Mouse (Mus musculus): ENCODE measurements around the gene Aanat. TPM values are rescaled to one million over a fixed set of nuclear protein-coding genes. Genes with fewer than 3 reads are reported as not detected.

Gene Aanat
- total and polyA plus RNA-seq, 3 experiments: not detected

DNA sequence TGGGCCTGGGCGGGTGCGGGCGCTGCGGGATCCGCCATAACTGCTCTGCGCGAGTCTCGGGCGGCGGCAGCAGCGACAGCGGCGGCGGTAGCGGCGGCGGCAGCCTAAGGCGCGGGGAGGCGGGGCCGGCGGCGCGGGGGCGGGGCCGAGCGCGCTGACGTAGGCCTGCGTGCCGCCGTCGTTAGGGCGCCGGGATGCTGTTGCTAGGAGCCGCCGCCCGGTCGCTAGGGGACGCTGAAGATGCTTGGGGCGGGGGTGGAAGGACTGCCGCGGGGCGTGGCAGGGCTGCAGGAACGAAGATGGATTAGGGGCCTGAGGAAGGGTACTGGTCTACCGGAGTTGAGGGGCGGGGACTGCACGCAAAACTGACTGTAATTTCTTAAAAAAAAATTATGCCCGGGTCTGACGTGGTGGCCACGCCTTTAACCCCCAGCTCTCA is 4.8 kb upstream of the Aanat start, which contains the start of gene Ube2o:
Ube2o (minus strand) TSS at position 72 of the 439 bp plus-strand sequence.
- peak within 1 kb of the TSS; percentile 66 to 81 for H3K4me3 ChIP-seq (ENCODE audit: control insufficient read depth in 1 of 2, insufficient read depth in 1 of 2, low read depth in 2 of 2, low read length in 2 of 2)
- peaks cover 32% of the 10 kb centered on the region for H3K79me2 ChIP-seq (ENCODE audit: control insufficient read depth, insufficient read depth, low read length, poor library complexity)
- H3K9ac ChIP-seq (ENCODE audit: control insufficient read depth, low read depth, low read length, poor library complexity, severe bottlenecking): peak within 1 kb of the TSS; percentile 71
- no peaks in the 10 kb centered on the region for H3K27me3 ChIP-seq (ENCODE audit: control insufficient read depth in 1 of 2, insufficient read depth in 2 of 2, low read length in 2 of 2)
- H3K36me3 ChIP-seq (ENCODE audit: control insufficient read depth in 1 of 2, insufficient read depth in 2 of 2, low read length in 2 of 2): peaks cover 0 to 5% of the 10 kb centered on the region in 2 experiments; a peak in 2 of 4 replicates
- peak within 1 kb of the TSS; percentile 18; the same call in 1 of the 2 replicates for H3K27ac ChIP-seq (ENCODE audit: control insufficient read depth, low read depth, low read length)
- H3K4me1 ChIP-seq (ENCODE audit: control insufficient read depth in 1 of 2, insufficient read depth in 2 of 2, low read length in 2 of 2): peaks cover 0 to 20% of the 10 kb centered on the region in 2 experiments; a peak in 2 of 4 replicates
- DNase-seq (ENCODE audit: low read depth, low spot score): peak; percentile 94
- H3K9me3 ChIP-seq (replicated peaks; ENCODE audit: insufficient read depth, low read length): no peaks in the 10 kb centered on the region
- no peak for TF ChIP-seq KAT2A (conservative IDR thresholded peaks at IDR 0.05; ENCODE audit: low read depth, low read length)
- TF ChIP-seq MAZ (IDR thresholded peaks at IDR 0.05; ENCODE audit: low read depth, low read length): peak; percentile 57; the same call in 1 of the 2 replicates
- no peak for TF ChIP-seq USF1 (IDR thresholded peaks at IDR 0.05; ENCODE audit: low read depth, low read length)
- TF ChIP-seq ZC3H11A (IDR thresholded peaks at IDR 0.05; ENCODE audit: low read depth, low read length): no peak
- no peak for TF ChIP-seq MAFK (IDR thresholded peaks at IDR 0.05; ENCODE audit: borderline replicate concordance, low read depth, low read length)
- TF ChIP-seq RCOR1 (IDR thresholded peaks at IDR 0.05; ENCODE audit: low read depth, low read length): peak; percentile 83
- TF ChIP-seq SMC3 (IDR thresholded peaks at IDR 0.05; ENCODE audit: low read depth, low read length): no peak
- TF ChIP-seq UBTF (IDR thresholded peaks at IDR 0.05; ENCODE audit: borderline replicate concordance, insufficient read depth, low read depth, low read length): no peak
- no peak for TF ChIP-seq CHD2 (IDR thresholded peaks at IDR 0.05; ENCODE audit: low read length)
- TF ChIP-seq TBP (IDR thresholded peaks at IDR 0.05; ENCODE audit: low read depth, low read length): no peak
- no peak; the same call in 1 of the 2 replicates for TF ChIP-seq NELFE (IDR thresholded peaks at IDR 0.05; ENCODE audit: low read depth, low read length)
- no peak for TF ChIP-seq ETS1 (IDR thresholded peaks at IDR 0.05; ENCODE audit: low read depth, low read length)
- no peak for TF ChIP-seq TCF12 (IDR thresholded peaks at IDR 0.05; ENCODE audit: low read depth, low read length)
- no peak for TF ChIP-seq MAX (IDR thresholded peaks at IDR 0.05; ENCODE audit: low read length)
- TF ChIP-seq POLR2AphosphoS2 (IDR thresholded peaks at IDR 0.05; ENCODE audit: low read length): no peak
- TF ChIP-seq CTCF (IDR thresholded peaks at IDR 0.05 in 2 of 3, conservative IDR thresholded peaks at IDR 0.05 in 1 of 3; ENCODE audit: control insufficient read depth in 1 of 3, insufficient read depth in 1 of 3, low read depth in 2 of 3, low read length in 3 of 3, poor library complexity in 1 of 3, severe bottlenecking in 1 of 3): peak in 2 of 3 experiments; percentile 41 to 71; a peak in 4 of 6 replicates
- TF ChIP-seq E2F4 (IDR thresholded peaks at IDR 0.05; ENCODE audit: borderline replicate concordance, low read depth, low read length): no peak
- peak; percentile 89 for TF ChIP-seq ELF1 (IDR thresholded peaks at IDR 0.05; ENCODE audit: low read depth, low read length)
- TF ChIP-seq MEF2A (IDR thresholded peaks at IDR 0.05; ENCODE audit: extremely low read depth, insufficient replicate concordance, low read depth, low read length, poor library complexity, severe bottlenecking): no peak
- peak; percentile 58 for TF ChIP-seq HCFC1 (IDR thresholded peaks at IDR 0.05; ENCODE audit: low read depth, low read length)
- TF ChIP-seq GABPA (IDR thresholded peaks at IDR 0.05; ENCODE audit: low read depth, low read length): no peak
- TF ChIP-seq EP300 (IDR thresholded peaks at IDR 0.05; ENCODE audit: low read depth in 1 of 2, low read length in 2 of 2): no peak
- TF ChIP-seq CHD1 (IDR thresholded peaks at IDR 0.05; ENCODE audit: low read depth, low read length): no peak
- no peak for TF ChIP-seq BHLHE40 (IDR thresholded peaks at IDR 0.05; ENCODE audit: borderline replicate concordance, low read depth, low read length)
- TF ChIP-seq GATA1 (IDR thresholded peaks at IDR 0.05; ENCODE audit: low read depth, low read length): no peak
- TF ChIP-seq POLR2AphosphoS5 (IDR thresholded peaks at IDR 0.05; ENCODE audit: borderline replicate concordance, low read depth, low read length): no peak
- TF ChIP-seq TAL1 (IDR thresholded peaks at IDR 0.05; ENCODE audit: low read length): no peak
- TF ChIP-seq POLR2A (IDR thresholded peaks at IDR 0.05; ENCODE audit: control insufficient read depth in 1 of 2, insufficient read depth in 1 of 2, low read depth in 1 of 2, low read length in 2 of 2, poor library complexity in 1 of 2): peak in 1 of 2 experiments; percentile 42; a peak in 1 of 4 replicates
- no peak for TF ChIP-seq RAD21 (IDR thresholded peaks at IDR 0.05; ENCODE audit: low read depth, low read length)
- no peak for TF ChIP-seq MYC (IDR thresholded peaks at IDR 0.05; ENCODE audit: low read depth, low read length)
- TF ChIP-seq ZKSCAN1 (IDR thresholded peaks at IDR 0.05; ENCODE audit: low read depth, low read length): no peak
- peak; percentile 57 for TF ChIP-seq MXI1 (IDR thresholded peaks at IDR 0.05; ENCODE audit: low read depth, low read length)
- no peak for TF ChIP-seq ZMIZ1 (IDR thresholded peaks at IDR 0.05; ENCODE audit: low read depth, low read length)
- peak; percentile 73; the same call in 1 of the 2 replicates for TF ChIP-seq ZNF384 (IDR thresholded peaks at IDR 0.05; ENCODE audit: low read depth, low read length)
- no peak for TF ChIP-seq JUND (IDR thresholded peaks at IDR 0.05; ENCODE audit: low read depth, low read length)
- 0 out of 2 replicates have a peak, but pooled peaks have one; percentile 19 for TF ChIP-seq NRF1 (IDR thresholded peaks at IDR 0.05; ENCODE audit: insufficient read depth, low read depth, low read length, poor library complexity, severe bottlenecking)
- no peak for TF ChIP-seq USF2 (IDR thresholded peaks at IDR 0.05; ENCODE audit: borderline replicate concordance in 1 of 2, insufficient read depth in 1 of 2, low read depth in 1 of 2, low read length in 2 of 2)
